Mouse (Mus musculus) MEL (cell line): ENCODE measurements around the gene Fars2. TPM values are rescaled to one million over a fixed set of nuclear protein-coding genes. Genes with fewer than 3 reads are reported as not detected.

Experiments used
- DNase-seq: peaks from one replicate; pipeline ENCODE4 v3.0.0; 2011; ENCODE audit warnings: low read depth, low spot score
- H3K27ac ChIP-seq: 2 replicates; pipeline ENCODE4 v1.5.1; 2012; ENCODE audit warnings: low read depth, mild to moderate bottlenecking, control low read depth, low read length, moderate library complexity; ENCODE audit not compliant: control insufficient read depth
- H3K27me3 ChIP-seq, 2 experiments: fragments of 150-350 bp in 1 of 2; sonication (generic) in 1 of 2; 2 replicates each; pipeline ENCODE4 v1.6.1; 2012; ENCODE audit warnings: low read length in 2 of 2, mild to moderate bottlenecking in 2 of 2, improper control_type of control experiment in 1 of 2, moderate library complexity in 1 of 2; ENCODE audit not compliant: insufficient read depth in 2 of 2, control insufficient read depth in 1 of 2
- H3K36me3 ChIP-seq, 2 experiments: 2 replicates each; pipeline ENCODE4 v1.6.1; 2012 to 2014; ENCODE audit warnings: low read length in 2 of 2, improper control_type of control experiment in 1 of 2, inconsistent platforms in 1 of 2, mild to moderate bottlenecking in 1 of 2; ENCODE audit not compliant: insufficient read depth in 2 of 2, control insufficient read depth in 1 of 2
- H3K4me1 ChIP-seq, 2 experiments: fragments of 150-350 bp in 1 of 2; sonication (generic) in 1 of 2; 2 replicates each; pipeline ENCODE4 v1.6.1; 2012; ENCODE audit warnings: low read length in 2 of 2, improper control_type of control experiment in 1 of 2, mild to moderate bottlenecking in 1 of 2; ENCODE audit not compliant: insufficient read depth in 2 of 2, control insufficient read depth in 1 of 2
- H3K4me3 ChIP-seq, 2 experiments: fragments of 150-350 bp in 1 of 2; sonication (generic) in 1 of 2; 2 replicates each; pipeline ENCODE4 v1.5.1; 2012; ENCODE audit warnings: low read depth in 2 of 2, low read length in 2 of 2, mild to moderate bottlenecking in 2 of 2, moderate library complexity in 2 of 2, control low read depth in 1 of 2, improper control_type of control experiment in 1 of 2; ENCODE audit not compliant: control insufficient read depth in 1 of 2, insufficient read depth in 1 of 2
- H3K79me2 ChIP-seq: 2 replicates; pipeline ENCODE4 v1.6.1; 2012; ENCODE audit warnings: mild to moderate bottlenecking, low read length, moderate library complexity; ENCODE audit not compliant: control insufficient read depth, poor library complexity, insufficient read depth
- H3K9ac ChIP-seq: 2 replicates; pipeline ENCODE4 v1.6.1; 2012; ENCODE audit warnings: low read depth, mild to moderate bottlenecking, control low read depth, low read length, moderate library complexity; ENCODE audit not compliant: control insufficient read depth, poor library complexity, severe bottlenecking
- H3K9me3 ChIP-seq: fragments of 150-350 bp; sonication (generic); replicated peaks from 2 replicates; pipeline ENCODE4 v1.6.1; 2012; ENCODE audit warnings: mild to moderate bottlenecking, low read length, improper control_type of control experiment, moderate library complexity; ENCODE audit not compliant: insufficient read depth
- CHD1 ChIP-seq: IDR thresholded peaks from 2 replicates; pipeline ENCODE4 v1.6.1; 2012; ENCODE audit warnings: low read depth, mild to moderate bottlenecking, inconsistent platforms, low read length, improper control_type of control experiment
- ELF1 ChIP-seq: IDR thresholded peaks from 2 replicates; pipeline ENCODE4 v1.6.1; 2014; ENCODE audit warnings: low read depth, mild to moderate bottlenecking, inconsistent platforms, low read length, improper control_type of control experiment, moderate library complexity
- JUND ChIP-seq: IDR thresholded peaks from 2 replicates; pipeline ENCODE4 v1.6.1; 2011; ENCODE audit warnings: low read depth, mild to moderate bottlenecking, improper control_type of control experiment, low read length
- KAT2A ChIP-seq: conservative IDR thresholded peaks from 2 replicates; pipeline ENCODE4 v1.6.1; 2012; ENCODE audit warnings: low read depth, low read length, improper control_type of control experiment, inconsistent platforms
- MEF2A ChIP-seq: IDR thresholded peaks from 2 replicates; pipeline ENCODE4 v1.6.1; 2014; ENCODE audit warnings: low read depth, mild to moderate bottlenecking, inconsistent platforms, low read length, improper control_type of control experiment; ENCODE audit not compliant: poor library complexity, insufficient replicate concordance, severe bottlenecking; ENCODE audit errors: extremely low read depth
- NELFE ChIP-seq: IDR thresholded peaks from 2 replicates; pipeline ENCODE4 v1.6.1; 2011; ENCODE audit warnings: low read depth, low read length, improper control_type of control experiment
- POLR2A ChIP-seq, 2 experiments: IDR thresholded peaks; 2 replicates each; pipeline ENCODE4 v1.6.1; 2011 to 2012; ENCODE audit warnings: low read length in 2 of 2, mild to moderate bottlenecking in 2 of 2, control low read depth in 1 of 2, improper control_type of control experiment in 1 of 2, low read depth in 1 of 2, moderate library complexity in 1 of 2; ENCODE audit not compliant: control insufficient read depth in 1 of 2, insufficient read depth in 1 of 2, poor library complexity in 1 of 2
- POLR2AphosphoS2 ChIP-seq: IDR thresholded peaks from 2 replicates; pipeline ENCODE4 v1.6.1; 2011; ENCODE audit warnings: low read length, improper control_type of control experiment
- SIN3A ChIP-seq: IDR thresholded peaks from 2 replicates; pipeline ENCODE4 v1.6.1; 2012; ENCODE audit warnings: low read length, improper control_type of control experiment, inconsistent platforms
- USF2 ChIP-seq, 2 experiments: IDR thresholded peaks; 2 replicates each; pipeline ENCODE4 v1.6.1; 2011 to 2012; ENCODE audit warnings: improper control_type of control experiment in 2 of 2, low read length in 2 of 2, borderline replicate concordance in 1 of 2, inconsistent platforms in 1 of 2, low read depth in 1 of 2, mild to moderate bottlenecking in 1 of 2; ENCODE audit not compliant: insufficient read depth in 1 of 2
- ZMIZ1 ChIP-seq: IDR thresholded peaks from 2 replicates; pipeline ENCODE4 v1.6.1; 2012; ENCODE audit warnings: low read depth, mild to moderate bottlenecking, inconsistent platforms, low read length, improper control_type of control experiment, moderate library complexity
- polyA plus RNA-seq, 2 experiments: library from polyadenylated mRNA; stranded (reverse) in 1 of 2; unstranded in 1 of 2; fragments of >175 nt in 1 of 2; fragments of >200 nt in 1 of 2; gene quantifications; 2 replicates each; pipeline versions ENCODE4 v1.2.1 to v1.2.4; 2012; ENCODE audit warnings: low replicate concordance in 2 of 2, low read depth in 1 of 2; ENCODE audit not compliant: insufficient read length in 2 of 2, insufficient read depth in 1 of 2, missing spikeins in 1 of 2
- total RNA-seq: library from RNA; depleted of rRNA; stranded (reverse); fragments of 300-350 nt; gene quantifications from 2 replicates; pipeline ENCODE4 v1.2.3, GENCODE M21; 2012

Fars2 gene
- total and polyA plus RNA-seq, 3 experiments: 32.6 to 39.2 TPM; not detected in 1

DNA sequence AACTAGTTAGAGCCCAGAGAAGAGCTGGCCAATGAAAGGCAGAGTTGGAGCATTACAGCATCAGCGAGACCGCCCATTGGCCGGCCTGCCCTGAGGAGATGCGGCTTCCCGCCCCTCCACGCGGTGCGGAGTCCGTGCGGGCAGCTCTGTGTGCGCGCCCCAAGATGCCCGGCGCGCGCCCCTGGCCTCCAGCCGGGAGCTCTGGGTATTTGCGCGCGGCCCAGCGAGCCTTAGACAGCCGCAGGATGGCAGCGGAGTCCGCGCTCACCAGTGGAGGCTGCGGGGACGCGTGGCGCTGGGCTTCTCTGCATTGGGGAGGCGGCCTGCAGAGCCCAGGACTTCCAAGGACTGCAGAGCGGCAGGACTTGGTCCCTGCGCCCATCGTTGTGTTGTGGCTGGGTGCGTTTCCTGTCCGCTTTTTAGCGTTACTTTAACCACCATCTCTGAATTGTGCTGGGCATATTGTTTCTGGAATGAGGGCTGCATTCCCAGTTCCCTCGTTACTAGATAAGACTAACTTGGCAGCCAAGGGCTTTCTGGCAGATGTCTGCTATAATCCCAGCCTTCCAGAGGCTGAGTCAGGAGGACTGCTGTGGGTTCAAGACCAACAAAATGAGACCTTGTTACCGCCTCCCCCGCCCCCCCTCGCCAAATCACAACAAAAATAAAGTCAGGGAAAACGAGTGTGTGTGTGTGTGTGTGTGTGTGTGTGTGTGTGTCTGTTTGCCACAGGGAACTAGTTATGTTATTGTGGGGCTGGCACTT, 461.5 kb downstream of the Fars2 start:
- DNase-seq: no peak

DNA sequence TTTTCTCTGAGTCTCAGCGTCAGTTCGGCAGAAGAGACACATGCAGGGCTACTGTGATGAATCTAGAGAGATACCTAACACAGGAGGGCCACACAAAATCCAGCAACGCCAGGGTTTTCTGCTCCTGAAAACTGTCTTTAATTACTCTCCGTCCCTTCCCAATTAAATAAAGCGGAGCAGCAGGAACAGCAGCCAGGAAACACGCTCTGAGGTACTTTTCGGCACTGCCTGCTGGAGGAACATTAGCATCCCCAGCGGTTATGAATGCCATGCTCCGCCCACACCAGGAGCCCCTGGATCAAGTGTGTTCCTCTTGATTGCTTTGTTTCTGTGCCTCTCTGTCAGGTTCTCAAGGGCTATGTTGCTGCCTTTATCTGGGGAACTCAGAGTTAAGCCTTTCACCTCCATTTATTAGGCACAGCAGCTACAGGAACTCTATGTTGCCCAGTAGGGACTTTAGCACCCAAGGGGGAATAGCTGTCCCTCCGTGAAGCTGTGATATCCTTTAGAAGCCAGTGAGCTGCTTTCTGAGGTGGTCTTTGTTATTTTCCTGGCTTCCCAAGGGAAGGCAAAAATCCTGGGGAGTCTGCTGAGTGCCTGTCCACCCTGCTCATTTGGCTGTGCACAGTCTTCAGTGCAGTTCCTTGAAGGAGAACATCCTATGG, 465.3 kb downstream of the Fars2 start:
- Histone ChIP-seq H3K4me1 (no peaks in the 10 kb centered on the region), H3K79me2 (no peaks in the 10 kb centered on the region), H3K27me3 (no peaks in the 10 kb centered on the region), H3K9me3 (no peaks in the 10 kb centered on the region), H3K9ac (no peak overlapping the region), H3K36me3 (no peaks in the 10 kb centered on the region), H3K4me3 (no peak overlapping the region), H3K27ac (no peak overlapping the region)
- no peak for DNase-seq
- no peak for TF ChIP-seq MEF2A
- TF ChIP-seq KAT2A: no peak
- no peak for TF ChIP-seq ELF1
- no peak for TF ChIP-seq NELFE
- TF ChIP-seq JUND: no peak
- TF ChIP-seq CHD1: no peak
- no peak for TF ChIP-seq SIN3A
- no peak for TF ChIP-seq ZMIZ1
- TF ChIP-seq USF2 (IDR thresholded peaks at IDR 0.05; ENCODE audit: borderline replicate concordance in 1 of 2, insufficient read depth in 1 of 2, low read depth in 1 of 2, low read length in 2 of 2): no peak

More for the DNA sequence above, 461.5 kb downstream of the Fars2 start:
- TF ChIP-seq POLR2AphosphoS2 (no peak), POLR2A (IDR thresholded peaks at IDR 0.05; ENCODE audit: control insufficient read depth in 1 of 2, insufficient read depth in 1 of 2, low read depth in 1 of 2, low read length in 2 of 2, poor library complexity in 1 of 2) (no peak), MEF2A (no peak)
- H3K9me3 ChIP-seq: no peaks in the 10 kb centered on the region
- no peak overlapping the region for H3K27ac ChIP-seq
- H3K4me1 ChIP-seq: no peaks in the 10 kb centered on the region
- no peak overlapping the region for H3K4me3 ChIP-seq
- no peaks in the 10 kb centered on the region for H3K79me2 ChIP-seq
- no peaks in the 10 kb centered on the region for H3K36me3 ChIP-seq
- no peak overlapping the region for H3K9ac ChIP-seq
- H3K27me3 ChIP-seq: no peaks in the 10 kb centered on the region
